Mouse (Mus musculus) E14TG2a.4 (cell line): ENCODE measurements around the gene Zfp652.

Source experiments
- H3K27me3 ChIP-seq: 2 replicates; pipeline ENCODE4 v1.6.1; 2014; ENCODE audit warnings: low read length, control low read depth; ENCODE audit not compliant: insufficient read depth
- H3K36me3 ChIP-seq: 2 replicates; pipeline ENCODE4 v1.6.1; 2014; ENCODE audit warnings: low read length, control low read depth; ENCODE audit not compliant: insufficient read depth
- H3K4me1 ChIP-seq: replicated peaks from 2 replicates; pipeline ENCODE4 v1.6.1; 2014; ENCODE audit warnings: low read depth, low read length, control low read depth
- H3K4me3 ChIP-seq: replicated peaks from 2 replicates; pipeline ENCODE4 v1.5.1; 2014; ENCODE audit warnings: mild to moderate bottlenecking, low read length
- H3K9me3 ChIP-seq: 2 replicates; pipeline ENCODE4 v1.6.1; 2014; ENCODE audit warnings: low read length, control low read depth
- CTCF ChIP-seq: conservative IDR thresholded peaks from 2 replicates; pipeline ENCODE4 v1.5.1; 2014; ENCODE audit warnings: low read length
- NANOG ChIP-seq: IDR thresholded peaks from 2 replicates; pipeline ENCODE4 v1.6.1; 2014; ENCODE audit warnings: borderline replicate concordance, low read length, mixed read lengths
- POU5F1 ChIP-seq: IDR thresholded peaks from 2 replicates; pipeline ENCODE4 v1.6.1; 2014; ENCODE audit warnings: low read length, borderline replicate concordance

Zfp652 gene

GRCm38 (mm10) chr11:95850898-95851297 is 138.4 kb downstream of the Zfp652 start:
- H3K4me3 ChIP-seq = no peak overlapping the region
- no peak for TF ChIP-seq CTCF
- no peak for TF ChIP-seq NANOG
- no peak for TF ChIP-seq POU5F1
- peaks cover 9% of the 10 kb centered on the region for H3K9me3 ChIP-seq
- H3K4me1 ChIP-seq = no peaks in the 10 kb centered on the region
- peaks cover 11% of the 10 kb centered on the region for H3K27me3 ChIP-seq
- no peaks in the 10 kb centered on the region for H3K36me3 ChIP-seq

DNA sequence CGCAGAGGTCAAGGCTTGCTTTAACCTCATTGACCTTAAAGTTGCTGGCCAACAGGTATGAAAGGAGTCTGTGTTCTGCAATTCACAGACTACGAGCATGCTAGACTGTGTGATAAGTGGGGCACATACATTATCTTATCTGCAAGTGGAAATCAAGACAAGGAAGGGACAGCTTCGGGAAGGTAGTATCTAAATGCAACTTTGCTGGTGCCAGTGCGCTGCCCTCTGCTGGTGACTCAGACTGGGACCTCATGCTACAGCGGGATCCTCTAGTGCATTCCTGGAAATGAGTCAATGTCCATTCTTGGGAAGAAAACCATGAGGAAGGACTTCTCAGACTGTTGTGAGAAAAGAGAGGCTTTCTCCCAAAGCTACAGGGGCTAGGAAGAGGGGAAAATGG is 141.2 kb downstream of the Zfp652 start:
- no peak for TF ChIP-seq POU5F1
- TF ChIP-seq CTCF = peak; percentile 65
- H3K27me3 ChIP-seq = peaks cover 9% of the 10 kb centered on the region

GRCm38 (mm10) chr11:95857306-95857705 is 144.8 kb downstream of the Zfp652 start:
- Histone ChIP-seq H3K36me3 (peaks cover 26% of the 10 kb centered on the region), H3K27me3 (peaks cover 3% of the 10 kb centered on the region; the same call in 1 of the 2 replicates), H3K9me3 (peaks cover 9% of the 10 kb centered on the region), H3K4me3 (peak overlapping the region; percentile 89; the same call in 1 of the 2 replicates), H3K4me1 (peaks cover 44% of the 10 kb centered on the region)
- no peak for TF ChIP-seq CTCF
- no peak for TF ChIP-seq NANOG
- no peak for TF ChIP-seq POU5F1

More for the DNA sequence above, 141.2 kb downstream of the Zfp652 start:
- Histone ChIP-seq H3K4me1 (peaks cover 18% of the 10 kb centered on the region), H3K36me3 (no peaks in the 10 kb centered on the region), H3K4me3 (no peak overlapping the region), H3K9me3 (peaks cover 9% of the 10 kb centered on the region)

GRCm38 (mm10) chr11:95857716-95858527 is 145.4 kb downstream of the Zfp652 start:
- Histone ChIP-seq H3K4me1 (peaks cover 46% of the 10 kb centered on the region), H3K36me3 (peaks cover 31% of the 10 kb centered on the region), H3K27me3 (no peaks in the 10 kb centered on the region), H3K9me3 (peaks cover 9% of the 10 kb centered on the region), H3K4me3 (peak overlapping the region; percentile 89)
- TF ChIP-seq POU5F1 = no peak
- no peak for TF ChIP-seq NANOG
- TF ChIP-seq CTCF = no peak

GRCm38 (mm10) chr11:95858528-95859467 is 146.3 kb downstream of the Zfp652 start:
- Histone ChIP-seq H3K36me3 (peaks cover 38% of the 10 kb centered on the region), H3K27me3 (no peaks in the 10 kb centered on the region), H3K9me3 (peaks cover 9% of the 10 kb centered on the region), H3K4me3 (peak overlapping the region; percentile 89), H3K4me1 (peaks cover 46% of the 10 kb centered on the region)
- TF ChIP-seq NANOG = no peak
- no peak for TF ChIP-seq CTCF
- no peak for TF ChIP-seq POU5F1

- peaks cover 45% of the 10 kb centered on the region for H3K36me3 ChIP-seq
- H3K9me3 ChIP-seq = peaks cover 4% of the 10 kb centered on the region
- TF ChIP-seq POU5F1 = no peak
- no peak for TF ChIP-seq NANOG
- no peak for TF ChIP-seq CTCF
- H3K4me3 ChIP-seq = peak overlapping the region; percentile 89
- no peaks in the 10 kb centered on the region for H3K27me3 ChIP-seq
- H3K4me1 ChIP-seq = peaks cover 46% of the 10 kb centered on the region
Measured at GRCm38 (mm10) chr11:95859468-95859855, 147.0 kb downstream of the Zfp652 start.

GRCm38 (mm10) chr11:95860071-95860490 is 147.6 kb downstream of the Zfp652 start:
- Histone ChIP-seq H3K9me3 (no peaks in the 10 kb centered on the region), H3K4me3 (peak overlapping the region; percentile 89), H3K27me3 (no peaks in the 10 kb centered on the region), H3K4me1 (peaks cover 47% of the 10 kb centered on the region), H3K36me3 (peaks cover 49% of the 10 kb centered on the region)
- TF ChIP-seq POU5F1 = no peak
- no peak for TF ChIP-seq NANOG
- no peak for TF ChIP-seq CTCF

GRCm38 (mm10) chr11:95861397-95861796 is 148.9 kb downstream of the Zfp652 start:
- TF ChIP-seq NANOG (no peak), POU5F1 (no peak), CTCF (no peak)
- Histone ChIP-seq H3K4me3 (no peak overlapping the region), H3K9me3 (no peaks in the 10 kb centered on the region), H3K27me3 (no peaks in the 10 kb centered on the region), H3K36me3 (peaks cover 53% of the 10 kb centered on the region), H3K4me1 (peaks cover 60% of the 10 kb centered on the region)

DNA sequence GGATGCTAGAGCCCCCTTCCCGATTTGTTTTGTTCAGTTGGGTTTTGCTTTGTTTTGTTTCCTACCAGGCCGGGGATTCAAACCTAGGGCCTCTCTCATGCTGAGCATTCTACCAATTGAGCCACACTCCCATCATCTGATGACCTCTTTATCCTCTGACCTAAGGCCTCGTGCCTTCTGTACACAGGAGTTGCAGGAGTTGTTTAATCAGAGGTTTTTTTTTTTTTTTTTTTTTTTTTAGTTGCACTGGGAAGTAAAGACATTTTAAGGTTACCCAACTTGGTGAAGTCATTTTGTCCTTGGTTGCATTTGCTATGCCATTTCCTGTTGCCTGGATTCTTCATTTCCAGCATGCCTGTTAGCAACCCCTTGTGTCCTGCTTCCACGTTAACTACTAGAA is 157.0 kb downstream of the Zfp652 start:
- TF ChIP-seq CTCF (no peak), POU5F1 (no peak), NANOG (no peak)
- no peaks in the 10 kb centered on the region for H3K27me3 ChIP-seq

More for the DNA sequence above, 157.0 kb downstream of the Zfp652 start:
- no peak overlapping the region for H3K4me3 ChIP-seq
- peaks cover 27% of the 10 kb centered on the region for H3K36me3 ChIP-seq
- no peaks in the 10 kb centered on the region for H3K9me3 ChIP-seq
- peaks cover 51% of the 10 kb centered on the region for H3K4me1 ChIP-seq
